11 mouse cellular contexts compared by ENCODE assay signal in the genomic region with DNA sequence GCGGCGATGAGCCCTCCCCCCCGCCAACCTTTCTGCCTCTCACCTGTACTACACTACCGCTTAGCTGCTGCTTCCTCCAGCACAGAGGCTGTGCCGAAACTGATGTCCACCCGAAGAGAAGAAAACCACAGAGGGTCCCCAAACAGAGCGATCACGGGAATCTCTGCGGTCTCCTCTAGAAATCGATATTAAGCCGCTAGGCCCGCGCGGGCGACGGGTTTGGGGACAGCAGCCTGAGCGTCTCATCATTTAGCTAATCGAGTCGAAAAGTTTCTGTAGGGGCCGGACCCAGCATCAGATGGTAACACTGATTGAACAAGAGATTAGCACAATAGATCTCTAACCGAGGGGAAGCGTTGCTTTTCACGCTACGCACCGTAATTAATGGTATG. TPM values are rescaled to one million over a fixed set of nuclear protein-coding genes. Genes with fewer than 3 reads are reported as not detected.
DNase-seq lines count a peak whose midpoint lies in the region; ATAC-seq lines count a peak whose summit lies in the region.
"Had no signal": no experiment of that assay in that cellular context is flagged by ENCODE, and none has a peak within 500 bp of the region (broad histone marks: within the 10 kb centered on the region; RNA-seq: fewer than 3 reads in every experiment).

No protein-coding gene starts in this region.

- WGBS in forebrain, embryonic 10.5 days: under 1% methylated on average over 25 of the region's 25 CpGs
- under 1% methylated on average over 25 of the region's 25 CpGs for WGBS in forebrain, embryonic 14.5 days

- no peak overlapping the region for H3K4me2 ChIP-seq in forebrain, embryonic 14.5 days (ENCODE audit: low read length)

- no peak for ATAC-seq in forebrain, embryonic 14.5 days

- H3K27ac ChIP-seq in forebrain, embryonic 10.5 days: no peak overlapping the region
- no peak overlapping the region for H3K27ac ChIP-seq in forebrain, embryonic 14.5 days (ENCODE audit: low read depth, low read length)

- H3K4me1 ChIP-seq in forebrain, embryonic 10.5 days: peaks cover 55% of the 10 kb centered on the region
- peaks cover 7% of the 10 kb centered on the region; the same call in 1 of the 2 replicates for H3K4me1 ChIP-seq in forebrain, embryonic 14.5 days (ENCODE audit: control insufficient read depth, insufficient read depth, low read length)

- H3K4me3 ChIP-seq in forebrain, embryonic 10.5 days: no peak overlapping the region
- H3K4me3 ChIP-seq in forebrain, embryonic 14.5 days (ENCODE audit: low read depth, low read length): no peak overlapping the region

- H3K9ac ChIP-seq in forebrain, embryonic 14.5 days (ENCODE audit: low read length): no peak overlapping the region

- H3K27me3 ChIP-seq in forebrain, embryonic 10.5 days (ENCODE audit: poor library complexity, severe bottlenecking): peaks cover 100% of the 10 kb centered on the region
- peaks cover 91% of the 10 kb centered on the region for H3K27me3 ChIP-seq in forebrain, embryonic 14.5 days (replicated peaks; ENCODE audit: control insufficient read depth, insufficient read depth, low read length)

- DNase-seq in forebrain, embryonic 10.5 days (ENCODE audit: extremely low spot score, low spot score): peak; percentile 45
- no peak for DNase-seq in forebrain, embryonic 14.5 days (ENCODE audit: low spot score)
- peak; percentile 1 for DNase-seq in left cerebral cortex, postnatal 4 days
- DNase-seq in left cerebral cortex, postnatal 25 days (ENCODE audit: low spot score in 2 of 2): no peak
- peak; percentile 42 for DNase-seq in testis, postnatal 10 days (ENCODE audit: low spot score)
- no peak for DNase-seq in testis, postnatal 14 days (ENCODE audit: low spot score)
- DNase-seq in yolk sac, embryonic 10.5 days (ENCODE audit: low spot score): peak; percentile 5
- no peak for DNase-seq in adrenal gland, postnatal 36 days
- DNase-seq: cerebellum, adult 11-12 months had no signal

- H3K9me3 ChIP-seq in forebrain, embryonic 10.5 days: no peaks in the 10 kb centered on the region
- H3K9me3 ChIP-seq in forebrain, embryonic 14.5 days (replicated peaks; ENCODE audit: control insufficient read depth, low read length): no peaks in the 10 kb centered on the region

- intact Hi-C loops in left cerebral cortex, postnatal 4 days (cut with DNase I): loop anchor here (10.0 kb wide), 1 partner anchor 278 kb away; no protein-coding TSS in a partner anchor
- intact Hi-C loops in left cerebral cortex, postnatal 25 days (cut with DNase I): loop anchor here (5.0 kb wide), 1 partner anchor 81 kb away; no protein-coding TSS in a partner anchor

- H3K36me3 ChIP-seq in forebrain, embryonic 10.5 days (replicated peaks): no peaks in the 10 kb centered on the region
- no peaks in the 10 kb centered on the region for H3K36me3 ChIP-seq in forebrain, embryonic 14.5 days (ENCODE audit: control insufficient read depth, insufficient read depth, low read length)

RNA-seq across cellular contexts. Expression of a gene that starts 2.9 kb away (rescaled TPM):
- polyA plus RNA-seq in forebrain, embryonic 10.5 days (2016; fragmentation: Nextera tagmentation; extraction: Ambion mirVana): 0.07 and 0.11 TPM in 2 replicates
- polyA plus RNA-seq in forebrain, embryonic 14.5 days (2014; fragmentation: Nextera tagmentation; extraction: Ambion mirVana): 0.12 TPM in 1 of 2 replicates, not detected in the other
- not detected for total RNA-seq in left cerebral cortex, postnatal 4 days (2021)
- not detected for total RNA-seq in left cerebral cortex, postnatal 25 days (2021)
- 1 to 10 TPM in 1 of 2 experiments, under 1 TPM in 1; 0.40 to 1.1 TPM for total RNA-seq in adrenal gland, postnatal 36 days (2021)
- total RNA-seq: layer of hippocampus, adult 8-10 months; megakaryocyte progenitor cell, adult 5-6 weeks had no signal

Comparison
In these comparisons a context has a peak if more than half of its experiments do, and no peak if none do; other contexts are left out.
1. DNase-seq: peak in forebrain, embryonic 10.5 days (single experiment), left cerebral cortex, postnatal 4 days (single experiment), testis, postnatal 10 days (single experiment) and yolk sac, embryonic 10.5 days (single experiment); none in forebrain, embryonic 14.5 days (single experiment), left cerebral cortex, postnatal 25 days (0 of 2), testis, postnatal 14 days (single experiment) and adrenal gland, postnatal 36 days (0 of 2).